Mouse (Mus musculus): ENCODE data around the gene Tlr2. TPM values are rescaled to one million over a fixed set of nuclear protein-coding genes. Genes with fewer than 3 reads are reported as not detected.
"Not testable (repeated sequence)": the region's sequence is repeated elsewhere in the genome, so short reads cannot be mapped to it uniquely, and the experiment has no call there.

Gene Tlr2
- under 1 TPM; 0.44 to 0.77 TPM for total RNA-seq (2021)
- long read RNA-seq, experiment 1 = 0 reads
- long read RNA-seq, experiment 2 = 0 reads

DNA sequence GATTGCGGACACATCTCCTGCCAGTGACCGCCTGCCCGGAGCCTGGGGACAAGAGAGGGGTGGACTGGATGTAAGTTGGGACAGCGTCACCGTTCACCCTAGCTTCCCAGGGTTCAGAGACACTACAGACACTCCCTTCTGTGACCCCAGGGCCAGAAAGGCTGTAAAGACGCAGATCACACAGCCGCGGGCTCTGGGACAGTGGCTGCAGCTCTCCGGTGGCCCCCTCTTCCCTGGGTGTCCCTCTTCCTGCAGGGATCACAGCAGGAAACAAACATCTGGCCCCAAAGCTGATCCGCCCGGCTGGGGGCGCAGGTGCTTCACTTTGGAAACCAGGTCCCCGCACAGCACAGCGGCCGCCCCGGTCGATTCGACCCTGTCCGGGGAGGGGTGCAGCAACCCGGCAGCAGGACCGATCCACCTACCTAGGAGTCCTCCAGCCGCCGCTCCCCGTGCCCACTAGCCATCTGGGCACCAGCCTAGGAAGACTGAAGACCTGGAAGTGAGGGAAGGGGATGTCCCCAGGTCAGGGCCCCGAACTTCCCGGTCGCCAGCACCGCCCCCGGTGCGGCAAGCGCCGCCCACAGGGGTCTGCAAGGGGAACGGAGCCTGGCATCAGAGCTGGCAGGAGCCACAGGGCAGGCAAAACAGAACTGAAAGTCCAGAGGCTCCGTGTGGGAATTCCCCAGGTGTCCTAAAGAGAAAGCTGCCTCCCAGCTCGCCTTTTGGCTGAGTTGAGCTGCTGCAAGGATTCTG lies at the start of gene Tlr2:
Gene Tlr2 (minus strand): TSS at position 673 of the 756 bp plus-strand sequence.
- peak; percentile 51 for TF ChIP-seq CTCF (conservative IDR thresholded peaks at IDR 0.05)
- Histone ChIP-seq H3K4me3 (peak within 1 kb of the TSS; percentile 53), H3K27ac (no peak within 1 kb of the TSS)
- DNase-seq (ENCODE audit: low spot score in 2 of 2) = no peak

DNA sequence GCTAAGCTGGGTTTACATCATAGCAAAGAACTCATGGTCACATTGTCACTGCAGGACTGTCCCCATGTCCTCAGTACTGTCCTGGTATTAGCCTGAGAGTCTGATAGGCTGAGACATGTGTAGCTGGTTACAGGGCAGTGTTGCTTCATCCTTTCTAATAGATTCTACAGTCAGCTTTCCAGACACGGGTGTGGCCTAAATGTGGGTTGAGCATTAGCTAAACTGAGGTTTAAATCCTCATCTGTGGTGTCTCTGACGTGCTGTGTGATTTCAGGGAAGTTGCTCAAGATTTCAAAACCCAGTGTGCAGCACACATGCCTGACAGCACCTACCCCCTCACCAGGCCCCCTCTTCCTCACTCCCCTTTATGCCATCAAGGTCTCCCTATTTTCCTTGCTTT lies 43.6 kb upstream of the Tlr2 start:
- no peak for TF ChIP-seq CTCF (conservative IDR thresholded peaks at IDR 0.05)
- no peak for DNase-seq (ENCODE audit: low spot score in 2 of 2)
- Histone ChIP-seq H3K27ac (no peak overlapping the region), H3K4me3 (no peak overlapping the region)

GRCm38 (mm10) chr3:83879261-83880050 lies 37.9 kb upstream of the Tlr2 start:
- H3K27ac ChIP-seq; DNase-seq (ENCODE audit: low spot score in 2 of 2); H3K4me3 ChIP-seq: not testable (repeated sequence)

GRCm38 (mm10) chr3:83878801-83879200 lies 37.2 kb upstream of the Tlr2 start:
- H3K4me3 ChIP-seq = no peak overlapping the region
- no peak for TF ChIP-seq CTCF (conservative IDR thresholded peaks at IDR 0.05)
- H3K27ac ChIP-seq = no peak overlapping the region
- DNase-seq (ENCODE audit: low spot score in 2 of 2) = no peak

- Histone ChIP-seq H3K4me3 (no peak overlapping the region), H3K27ac (no peak overlapping the region)
- no peak for TF ChIP-seq CTCF (conservative IDR thresholded peaks at IDR 0.05)
- DNase-seq (ENCODE audit: low spot score in 2 of 2) = no peak
Observed at GRCm38 (mm10) chr3:83876299-83876698, 34.7 kb upstream of the Tlr2 start.

GRCm38 (mm10) chr3:83875078-83875477 lies 33.5 kb upstream of the Tlr2 start:
- H3K4me3 ChIP-seq; DNase-seq (ENCODE audit: low spot score in 2 of 2); H3K27ac ChIP-seq: not testable (repeated sequence)

GRCm38 (mm10) chr3:83872853-83873252 lies 31.3 kb upstream of the Tlr2 start:
- not testable (repeated sequence) for H3K27ac ChIP-seq; DNase-seq (ENCODE audit: low spot score in 2 of 2); H3K4me3 ChIP-seq

DNA sequence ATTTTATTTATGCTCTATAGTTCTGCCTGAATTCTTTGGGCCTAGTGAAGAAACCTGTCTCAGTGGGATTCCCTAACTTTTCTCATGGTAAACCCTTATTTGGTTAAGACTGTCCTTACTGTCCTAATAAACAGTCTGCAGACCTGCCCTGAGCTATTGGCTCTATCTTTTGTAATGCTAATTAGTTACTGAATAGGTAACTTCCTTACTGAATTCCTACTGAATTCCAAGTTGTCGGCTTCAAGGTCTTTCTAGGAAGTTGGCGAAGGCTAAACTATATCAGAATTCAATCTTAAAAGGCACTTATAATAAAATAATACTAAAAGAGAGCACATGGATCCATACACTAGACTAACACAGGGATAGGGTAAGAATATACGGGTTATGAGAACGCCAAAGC lies 30.4 kb upstream of the Tlr2 start:
- H3K27ac ChIP-seq; H3K4me3 ChIP-seq; DNase-seq (ENCODE audit: low spot score in 2 of 2): not testable (repeated sequence)

- H3K4me3 ChIP-seq; DNase-seq (ENCODE audit: low spot score in 2 of 2); H3K27ac ChIP-seq: not testable (repeated sequence)
Observed at GRCm38 (mm10) chr3:83871559-83871958, 30.0 kb upstream of the Tlr2 start.

- Histone ChIP-seq H3K4me3 (no peak overlapping the region), H3K27ac (no peak overlapping the region)
- TF ChIP-seq CTCF (conservative IDR thresholded peaks at IDR 0.05) = no peak
- DNase-seq (ENCODE audit: low spot score in 2 of 2) = no peak
Observed at GRCm38 (mm10) chr3:83869776-83870175, 28.2 kb upstream of the Tlr2 start.

GRCm38 (mm10) chr3:83867026-83867425 lies 25.5 kb upstream of the Tlr2 start:
- H3K27ac ChIP-seq; H3K4me3 ChIP-seq; DNase-seq (ENCODE audit: low spot score in 2 of 2): not testable (repeated sequence)

DNA sequence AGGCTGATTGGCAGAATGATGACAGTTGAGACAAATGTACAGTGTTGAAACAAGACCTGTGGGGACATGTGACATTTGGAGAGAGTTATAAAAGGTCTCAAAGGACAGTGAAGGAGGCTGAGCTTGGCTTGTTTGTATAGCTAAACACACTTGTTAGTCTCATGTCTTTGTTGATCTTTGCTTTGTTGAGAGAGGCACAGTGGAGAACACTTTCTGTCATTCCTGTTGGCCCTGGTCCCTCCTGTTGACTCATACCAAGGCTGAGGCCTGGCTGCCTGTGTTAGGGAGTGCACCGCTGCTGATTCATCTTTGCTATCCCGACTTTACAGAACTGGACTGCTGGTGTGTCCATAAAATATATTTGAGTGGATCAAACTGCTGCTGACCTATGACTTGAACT lies 23.6 kb upstream of the Tlr2 start:
- Histone ChIP-seq H3K4me3 (no peak overlapping the region), H3K27ac (no peak overlapping the region)
- no peak for TF ChIP-seq CTCF (conservative IDR thresholded peaks at IDR 0.05)
- DNase-seq (ENCODE audit: low spot score in 2 of 2) = no peak

- no peak for TF ChIP-seq CTCF (conservative IDR thresholded peaks at IDR 0.05)
- no peak for DNase-seq (ENCODE audit: low spot score in 2 of 2)
- Histone ChIP-seq H3K27ac (no peak overlapping the region), H3K4me3 (no peak overlapping the region)
Observed at GRCm38 (mm10) chr3:83864064-83864548, 22.5 kb upstream of the Tlr2 start.

DNA sequence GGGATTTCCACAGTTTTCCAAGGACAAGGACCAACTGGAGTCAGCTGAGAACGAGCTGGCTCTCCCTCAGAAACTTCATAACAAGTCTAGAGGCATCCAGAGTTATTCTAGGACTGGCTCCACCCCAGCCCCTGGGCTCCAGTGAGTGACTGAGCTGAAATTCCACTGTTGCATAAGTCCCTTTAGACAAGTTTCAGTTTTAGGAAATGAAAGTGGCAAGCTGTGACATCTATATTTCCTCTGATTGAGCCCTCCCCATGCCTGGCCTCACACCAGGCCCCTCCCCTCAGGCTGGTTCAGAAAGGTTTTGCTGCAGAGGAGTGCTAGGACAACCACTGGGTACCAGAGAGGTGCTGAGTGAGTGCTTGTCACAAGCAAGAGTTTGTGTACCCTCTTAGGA lies 21.4 kb upstream of the Tlr2 start:
- Histone ChIP-seq H3K27ac (no peak overlapping the region), H3K4me3 (no peak overlapping the region)
- TF ChIP-seq CTCF (conservative IDR thresholded peaks at IDR 0.05) = no peak
- peak in 1 of 2 experiments; percentile 10 for DNase-seq (ENCODE audit: low spot score in 2 of 2)
